Mouse (Mus musculus): Measurements from ENCODE around the gene 4930572O03Rik. TPM values are rescaled to one million over a fixed set of nuclear protein-coding genes. Genes with fewer than 3 reads are reported as not detected.
"Not testable (repeated sequence)": the region's sequence is repeated elsewhere in the genome, so short reads cannot be mapped to it uniquely, and the experiment has no call there.

4930572O03Rik gene
- polyA plus RNA-seq, 1 experiment from 2014 or later: not detected

GRCm38 (mm10) chr5:15679980-15680949 lies 23.4 kb upstream of the 4930572O03Rik start:
- H3K4me3 ChIP-seq (replicated peaks; ENCODE audit: low read depth, low read length); H3K27me3 ChIP-seq (ENCODE audit: insufficient read depth, low read length); DNase-seq (ENCODE audit: low spot score); H3K4me1 ChIP-seq (replicated peaks; ENCODE audit: insufficient read depth, low read length); H3K27ac ChIP-seq; H3K9ac ChIP-seq (ENCODE audit: low read depth, low read length); H3K4me2 ChIP-seq (ENCODE audit: low read length); H3K9me3 ChIP-seq (replicated peaks; ENCODE audit: low read length); H3K36me3 ChIP-seq (ENCODE audit: insufficient read depth, low read length): not testable (repeated sequence)
- ATAC-seq (replicated peaks; ENCODE audit: low FRiP score, low read depth): peak; percentile 83
- 68% methylated on average over 13 of the region's 13 CpGs for WGBS

DNA sequence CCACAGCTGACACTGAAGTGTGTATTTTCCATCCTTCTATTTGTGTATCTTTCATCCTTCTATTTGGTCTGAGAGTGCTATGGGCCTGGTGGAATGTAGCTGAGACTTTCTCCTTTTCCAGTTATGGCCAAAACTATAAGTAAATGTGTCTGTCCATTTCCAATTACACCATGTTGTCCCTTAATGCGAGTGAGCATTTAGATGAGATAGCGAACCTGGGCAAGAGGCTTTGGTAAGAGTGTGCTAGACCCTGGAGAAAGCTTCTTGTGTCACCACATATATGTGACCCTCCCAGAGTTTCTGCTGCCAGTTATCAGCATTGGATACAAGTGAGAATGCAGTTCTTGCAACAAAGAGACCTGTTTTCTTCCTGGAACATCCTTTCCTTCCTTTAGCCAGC lies 22.0 kb upstream of the 4930572O03Rik start:
- H3K27ac ChIP-seq; H3K4me1 ChIP-seq (replicated peaks; ENCODE audit: insufficient read depth, low read length); ATAC-seq (replicated peaks; ENCODE audit: low FRiP score, low read depth); H3K9me3 ChIP-seq (replicated peaks; ENCODE audit: low read length); H3K36me3 ChIP-seq (ENCODE audit: insufficient read depth, low read length); H3K9ac ChIP-seq (ENCODE audit: low read depth, low read length); H3K4me2 ChIP-seq (ENCODE audit: low read length); H3K4me3 ChIP-seq (replicated peaks; ENCODE audit: low read depth, low read length); H3K27me3 ChIP-seq (ENCODE audit: insufficient read depth, low read length); DNase-seq (ENCODE audit: low spot score): not testable (repeated sequence)
- 67% methylated on average over 2 of the region's 2 CpGs for WGBS

DNA sequence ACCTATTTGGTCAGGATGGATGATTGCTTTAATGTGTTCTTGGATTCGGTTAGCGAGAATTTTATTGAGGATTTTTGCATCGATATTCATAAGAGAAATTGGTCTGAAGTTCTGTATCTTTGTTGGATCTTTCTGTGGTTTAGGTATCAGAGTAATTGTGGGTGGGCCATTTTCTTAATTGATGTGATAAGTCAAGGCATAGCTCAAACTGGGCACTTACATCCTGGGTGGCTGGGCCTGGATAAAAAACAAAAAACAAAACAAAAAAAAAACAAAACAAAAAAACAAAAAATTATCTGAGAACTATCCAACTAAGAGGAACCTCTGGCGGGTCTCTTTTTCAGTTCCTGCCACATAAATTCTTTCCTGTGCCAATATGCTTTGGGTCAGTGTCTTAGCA lies 20.9 kb upstream of the 4930572O03Rik start:
- not testable (repeated sequence) for H3K4me2 ChIP-seq (ENCODE audit: low read length); H3K27ac ChIP-seq; H3K4me1 ChIP-seq (replicated peaks; ENCODE audit: insufficient read depth, low read length); DNase-seq (ENCODE audit: low spot score); H3K27me3 ChIP-seq (ENCODE audit: insufficient read depth, low read length); H3K36me3 ChIP-seq (ENCODE audit: insufficient read depth, low read length); H3K4me3 ChIP-seq (replicated peaks; ENCODE audit: low read depth, low read length); H3K9ac ChIP-seq (ENCODE audit: low read depth, low read length); H3K9me3 ChIP-seq (replicated peaks; ENCODE audit: low read length)
- 78% methylated on average over 2 of the region's 4 CpGs for WGBS
- ATAC-seq (replicated peaks; ENCODE audit: low FRiP score, low read depth): peak; percentile 78; the same call in 1 of the 2 replicates

DNA sequence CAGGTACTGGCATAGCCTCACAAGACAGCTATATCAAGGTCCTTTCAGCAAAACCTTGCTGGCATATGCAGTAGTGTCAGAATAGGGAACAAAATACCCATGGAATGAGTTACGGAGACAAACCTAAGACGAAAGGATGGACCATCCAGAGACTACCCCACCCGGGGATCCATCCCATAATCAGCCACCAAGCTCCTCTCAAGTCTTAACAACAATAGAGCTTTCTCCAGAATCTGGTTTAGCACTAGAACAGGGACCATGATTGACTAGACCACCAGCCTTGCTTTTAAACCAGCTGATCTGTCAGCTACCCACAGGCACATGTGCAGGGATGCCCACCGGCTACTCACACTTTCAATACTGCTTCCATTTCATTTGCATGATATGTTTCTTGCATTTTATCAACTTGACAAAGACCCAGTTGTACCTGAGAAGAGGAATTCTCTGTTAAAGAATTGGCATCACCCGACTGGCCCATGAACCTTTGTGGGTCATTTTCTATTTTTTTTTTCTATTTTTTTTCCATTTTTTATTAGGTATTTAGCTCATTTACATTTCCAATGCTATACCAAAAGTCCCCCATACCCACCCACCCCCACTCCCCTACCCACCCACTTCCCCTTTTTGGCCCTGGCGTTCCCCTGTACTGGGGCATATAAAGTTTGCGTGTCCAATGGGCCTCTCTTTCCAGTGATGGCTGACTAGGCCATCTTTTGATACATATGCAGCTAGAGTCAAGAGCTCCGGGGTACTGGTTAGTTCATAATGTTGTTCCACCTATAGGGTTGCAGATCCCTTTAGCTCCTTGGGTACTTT lies 17.8 kb upstream of the 4930572O03Rik start:
- not testable (repeated sequence) for H3K36me3 ChIP-seq (ENCODE audit: insufficient read depth, low read length); H3K9ac ChIP-seq (ENCODE audit: low read depth, low read length); H3K4me3 ChIP-seq (replicated peaks; ENCODE audit: low read depth, low read length); H3K4me2 ChIP-seq (ENCODE audit: low read length); H3K27ac ChIP-seq; DNase-seq (ENCODE audit: low spot score); H3K27me3 ChIP-seq (ENCODE audit: insufficient read depth, low read length); H3K4me1 ChIP-seq (replicated peaks; ENCODE audit: insufficient read depth, low read length)
- peaks cover 10% of the 10 kb centered on the region; the same call in 1 of the 2 replicates for H3K9me3 ChIP-seq (replicated peaks; ENCODE audit: low read length)
- 90% methylated on average over 5 of the region's 8 CpGs for WGBS
- peak; percentile 77 for ATAC-seq (replicated peaks; ENCODE audit: low FRiP score, low read depth)

DNA sequence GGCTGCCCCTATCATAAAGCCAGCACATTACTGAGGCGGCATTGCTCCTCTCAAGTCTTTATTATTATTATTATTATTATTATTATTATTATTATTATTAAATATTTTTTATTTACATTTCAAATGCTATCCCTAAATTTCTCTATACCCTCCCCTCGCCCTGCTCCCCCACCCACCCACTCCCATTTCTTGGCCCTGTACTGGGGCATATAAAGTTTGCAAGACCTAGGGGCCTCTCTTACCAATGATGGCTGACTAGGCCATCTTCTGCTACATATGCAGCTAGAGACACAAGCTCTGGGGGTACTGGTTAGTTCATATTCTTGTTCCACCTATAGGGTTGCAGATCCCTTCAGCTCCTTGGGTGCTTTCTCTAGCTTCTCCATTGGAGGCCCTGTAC lies 17.1 kb upstream of the 4930572O03Rik start:
- not testable (repeated sequence) for H3K36me3 ChIP-seq (ENCODE audit: insufficient read depth, low read length); H3K27me3 ChIP-seq (ENCODE audit: insufficient read depth, low read length); H3K4me3 ChIP-seq (replicated peaks; ENCODE audit: low read depth, low read length); DNase-seq (ENCODE audit: low spot score); H3K4me1 ChIP-seq (replicated peaks; ENCODE audit: insufficient read depth, low read length); ATAC-seq (replicated peaks; ENCODE audit: low FRiP score, low read depth); H3K27ac ChIP-seq; H3K4me2 ChIP-seq (ENCODE audit: low read length); H3K9me3 ChIP-seq (replicated peaks; ENCODE audit: low read length); H3K9ac ChIP-seq (ENCODE audit: low read depth, low read length)
- 63% methylated on average over 2 of the region's 2 CpGs for WGBS

DNA sequence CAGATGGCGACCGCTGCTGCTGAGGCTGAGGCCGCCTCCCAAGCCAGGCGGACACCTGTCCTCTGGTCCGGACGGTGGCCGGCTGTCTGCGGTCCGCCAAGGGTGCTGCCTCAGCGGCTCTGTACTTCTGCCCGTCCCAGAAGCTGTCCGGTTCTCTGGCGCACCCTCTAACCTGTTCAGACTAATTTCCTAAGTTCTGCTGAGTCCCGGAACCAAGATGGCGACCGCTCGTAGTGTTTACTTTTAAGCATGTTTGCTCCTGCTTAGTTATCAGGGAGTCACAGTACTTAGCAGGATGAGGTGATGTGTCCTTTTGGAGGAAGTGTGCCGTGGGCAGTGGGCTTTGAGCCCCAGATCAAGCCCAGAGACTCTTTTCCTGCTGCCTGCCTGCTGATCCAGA lies 13.9 kb upstream of the 4930572O03Rik start:
- not testable (repeated sequence) for H3K4me2 ChIP-seq (ENCODE audit: low read length); ATAC-seq (replicated peaks; ENCODE audit: low FRiP score, low read depth); H3K4me3 ChIP-seq (replicated peaks; ENCODE audit: low read depth, low read length); H3K27me3 ChIP-seq (ENCODE audit: insufficient read depth, low read length); H3K9me3 ChIP-seq (replicated peaks; ENCODE audit: low read length); DNase-seq (ENCODE audit: low spot score); H3K36me3 ChIP-seq (ENCODE audit: insufficient read depth, low read length); H3K9ac ChIP-seq (ENCODE audit: low read depth, low read length); H3K27ac ChIP-seq; H3K4me1 ChIP-seq (replicated peaks; ENCODE audit: insufficient read depth, low read length)
- 83% methylated on average over 7 of the region's 18 CpGs for WGBS

DNA sequence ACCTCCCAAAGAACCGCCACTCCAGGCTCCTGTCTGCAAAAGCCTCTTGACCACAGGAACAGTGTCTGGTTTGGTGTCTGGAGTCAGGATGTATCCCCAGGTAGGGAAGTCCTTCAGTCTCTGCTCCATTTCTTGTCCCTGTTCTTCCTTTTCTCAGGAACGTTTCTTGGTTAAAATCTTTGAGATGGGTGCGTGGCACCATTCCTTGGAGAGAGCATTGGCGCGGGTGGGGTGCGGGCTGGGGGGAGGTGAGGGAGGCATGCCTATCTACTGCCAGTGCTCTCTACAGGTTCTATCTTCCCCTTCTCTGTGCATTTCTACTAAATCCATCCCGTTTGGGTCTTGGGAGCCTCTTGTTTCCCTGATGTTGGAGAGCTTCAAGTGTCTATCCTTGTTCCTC lies 7.0 kb upstream of the 4930572O03Rik start:
- 72% methylated on average over 7 of the region's 7 CpGs for WGBS
- not testable (repeated sequence) for H3K36me3 ChIP-seq (ENCODE audit: insufficient read depth, low read length); H3K27me3 ChIP-seq (ENCODE audit: insufficient read depth, low read length); H3K9ac ChIP-seq (ENCODE audit: low read depth, low read length); H3K27ac ChIP-seq; H3K4me3 ChIP-seq (replicated peaks; ENCODE audit: low read depth, low read length); H3K4me2 ChIP-seq (ENCODE audit: low read length); H3K4me1 ChIP-seq (replicated peaks; ENCODE audit: insufficient read depth, low read length); ATAC-seq (replicated peaks; ENCODE audit: low FRiP score, low read depth); H3K9me3 ChIP-seq (replicated peaks; ENCODE audit: low read length); DNase-seq (ENCODE audit: low spot score)

All from kidney, postnatal 0 days (tissue).